Mouse (Mus musculus) midbrain, embryonic 13.5 days (tissue): ENCODE measurements around the gene Krt31. TPM values are rescaled to one million over a fixed set of nuclear protein-coding genes. Genes with fewer than 3 reads are reported as not detected.

Experiments used
- ATAC-seq: fragments of 200-750 bp; cut with Nextera tagmentation; 2 replicates; pipeline ENCODE4 v1.8.0; 2017; ENCODE audit warnings: mild to moderate bottlenecking, moderate TSS enrichment, moderate library complexity
- H3K27ac ChIP-seq: fragments of 300-500 bp; sonication (generic); 2 replicates; pipeline ENCODE4 v1.5.1; 2015; ENCODE audit warnings: inconsistent platforms, mild to moderate bottlenecking, moderate library complexity
- H3K27me3 ChIP-seq: fragments of 300-500 bp; sonication (generic); 2 replicates; pipeline ENCODE4 v1.6.1; 2015; ENCODE audit warnings: mild to moderate bottlenecking, inconsistent platforms
- H3K36me3 ChIP-seq: fragments of 300-500 bp; sonication (generic); 2 replicates; pipeline ENCODE4 v1.6.1; 2015; ENCODE audit warnings: mild to moderate bottlenecking, inconsistent platforms
- H3K4me1 ChIP-seq: fragments of 300-500 bp; sonication (generic); replicated peaks from 2 replicates; pipeline ENCODE4 v1.6.1; 2015; ENCODE audit warnings: inconsistent platforms
- H3K4me2 ChIP-seq: fragments of 300-500 bp; sonication (generic); replicated peaks from 2 replicates; pipeline ENCODE4 v1.6.1; 2015; ENCODE audit warnings: moderate library complexity, mild to moderate bottlenecking, inconsistent platforms
- H3K4me3 ChIP-seq: fragments of 300-500 bp; sonication (generic); replicated peaks from 2 replicates; pipeline ENCODE4 v1.5.1; 2015; ENCODE audit warnings: mild to moderate bottlenecking, inconsistent platforms
- H3K9ac ChIP-seq: fragments of 300-500 bp; sonication (generic); replicated peaks from 2 replicates; pipeline ENCODE4 v1.6.1; 2015; ENCODE audit warnings: mild to moderate bottlenecking, inconsistent platforms
- H3K9me3 ChIP-seq: fragments of 300-500 bp; sonication (generic); 2 replicates; pipeline ENCODE4 v1.6.1; 2016; ENCODE audit warnings: mild to moderate bottlenecking, inconsistent platforms
- WGBS: fragments of 180-500 bp; shearing (Covaris S2); methylation state at CpG from one replicate; pipeline ENCODE4 v1.1.7; 2015; 5-methylcytosine and 5-hydroxymethylcytosine counted together
- polyA plus RNA-seq: library from polyadenylated mRNA; unstranded; fragments of >200 nt; fragmentation: Nextera tagmentation; extraction: Ambion mirVana; gene quantifications from 2 replicates; pipeline ENCODE4 v1.2.1, GENCODE M21; 2015

The Krt31 gene
- polyA plus RNA-seq, 1 experiment from 2014 or later, result not detected

DNA sequence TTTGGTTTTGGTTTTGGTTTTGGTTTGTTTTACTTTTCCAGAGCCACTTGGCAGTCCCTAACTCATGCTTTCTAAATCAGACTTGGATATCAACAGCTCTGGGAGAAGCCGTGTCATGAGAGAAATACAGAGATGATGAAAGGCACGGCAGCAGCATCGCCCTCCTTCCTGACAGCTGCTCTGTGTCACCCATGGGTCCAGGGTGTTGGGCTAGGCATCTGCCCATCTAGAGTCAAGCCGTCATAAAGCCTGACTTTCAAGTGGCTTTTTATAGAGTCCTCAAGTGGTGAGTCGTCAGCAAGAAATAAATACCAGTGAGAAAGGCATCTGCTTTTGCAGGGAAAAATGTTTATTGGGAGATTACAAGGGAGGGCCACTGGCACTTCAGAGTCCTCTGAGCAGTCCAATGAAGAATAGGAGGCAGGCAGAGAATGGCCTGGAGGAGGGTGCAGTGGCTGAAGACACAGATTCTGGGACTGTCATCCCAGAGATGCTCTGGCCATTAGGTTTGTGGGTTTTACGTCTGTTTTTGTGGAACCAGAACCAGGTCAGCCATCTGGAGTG is 4.0 kb downstream of the Krt31 start:
- Histone ChIP-seq H3K4me1 (no peaks in the 10 kb centered on the region), H3K27me3 (no peaks in the 10 kb centered on the region), H3K4me3 (no peak overlapping the region), H3K9ac (no peak overlapping the region), H3K4me2 (no peak overlapping the region), H3K36me3 (no peaks in the 10 kb centered on the region), H3K9me3 (no peaks in the 10 kb centered on the region), H3K27ac (no peak overlapping the region)
- 90% methylated on average over 6 of the region's 6 CpGs for WGBS
- no peak for ATAC-seq

DNA sequence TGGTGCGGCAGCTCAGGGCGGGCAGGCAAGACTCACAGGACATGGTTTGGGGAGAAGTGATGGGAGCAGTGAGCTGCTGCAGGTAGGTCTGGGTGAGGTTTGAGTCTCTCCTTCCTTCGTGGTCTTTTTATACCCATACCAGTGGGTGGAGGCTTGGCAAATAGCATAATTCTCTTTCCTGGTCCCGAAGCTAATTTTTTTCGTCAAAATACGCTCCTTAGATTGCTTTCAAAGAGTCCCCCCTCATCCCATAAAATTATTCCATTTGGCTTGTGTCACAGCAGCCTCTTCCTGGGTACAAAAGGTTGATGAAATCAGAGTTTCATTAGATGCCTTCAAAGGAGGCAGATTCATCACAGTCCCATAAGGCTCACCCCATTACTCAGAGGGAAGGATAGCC is 8.9 kb downstream of the Krt31 start, which contains the start of gene Krt34:
TSS of gene Krt34 (minus strand) at position 101 of the 400 bp plus-strand sequence.
- 90% methylated on average over 6 of the region's 6 CpGs for WGBS
- Histone ChIP-seq H3K4me1 (no peaks in the 10 kb centered on the region), H3K9me3 (no peaks in the 10 kb centered on the region), H3K27me3 (no peaks in the 10 kb centered on the region), H3K27ac (no peak within 1 kb of the TSS), H3K36me3 (no peaks in the 10 kb centered on the region), H3K4me3 (no peak within 1 kb of the TSS), H3K9ac (no peak within 1 kb of the TSS), H3K4me2 (no peak within 1 kb of the TSS)
- no peak for ATAC-seq

DNA sequence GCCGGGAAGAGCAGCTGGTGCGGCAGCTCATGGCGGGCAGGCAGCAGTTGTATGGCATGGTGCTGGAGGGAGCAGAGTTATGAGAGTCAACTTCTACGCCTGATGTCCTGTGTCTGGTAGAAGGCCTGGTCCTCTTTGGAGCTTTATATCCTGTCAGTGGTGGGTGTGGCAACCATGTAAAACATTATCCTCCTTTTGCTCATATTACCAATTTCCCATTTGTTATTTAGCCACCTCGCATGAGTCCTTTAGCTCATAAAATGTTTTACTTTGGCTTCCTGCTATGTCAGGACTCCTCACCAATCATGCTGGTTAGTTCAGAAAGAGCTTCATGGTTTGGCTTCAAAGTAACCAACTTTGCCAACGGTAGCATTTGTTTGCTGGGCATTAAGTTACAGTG is 20.6 kb downstream of the Krt31 start, which contains the start of gene Krt33b:
TSS of gene Krt33b (minus strand) at position 101 of the 400 bp plus-strand sequence.
- no peaks in the 10 kb centered on the region for H3K27me3 ChIP-seq
- H3K9ac ChIP-seq, result no peak within 1 kb of the TSS
- no peaks in the 10 kb centered on the region for H3K36me3 ChIP-seq
- no peak within 1 kb of the TSS for H3K27ac ChIP-seq
- WGBS, result 83% methylated on average over 6 of the region's 6 CpGs
- no peaks in the 10 kb centered on the region for H3K9me3 ChIP-seq
- H3K4me2 ChIP-seq, result no peak within 1 kb of the TSS
- no peak for ATAC-seq
- H3K4me3 ChIP-seq, result no peak within 1 kb of the TSS
- H3K4me1 ChIP-seq, result 0 out of 2 replicates have a peak, but pooled peaks cover 3% of the 10 kb centered on the region

DNA sequence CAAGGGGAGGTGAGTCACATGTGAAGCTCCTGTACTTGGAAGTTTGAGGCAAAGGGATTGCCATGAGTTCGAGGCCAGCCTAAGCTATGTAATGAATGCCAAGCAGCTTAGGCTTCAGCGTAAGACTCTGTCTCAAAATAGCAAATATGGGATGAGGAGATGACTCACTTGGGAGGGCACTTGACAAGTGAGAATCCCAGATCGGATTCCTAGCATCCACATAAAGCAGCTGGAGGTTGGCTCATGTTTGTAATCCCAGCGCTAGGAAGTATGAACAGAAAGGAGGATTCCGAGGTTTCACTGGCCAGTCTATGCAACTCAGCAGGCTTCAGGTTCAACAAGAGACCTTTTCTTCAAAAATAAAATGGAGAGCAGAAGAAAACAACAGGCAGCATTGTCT is 28.9 kb downstream of the Krt31 start:
- WGBS, result 82% methylated on average over 5 of the region's 5 CpGs
- Histone ChIP-seq H3K36me3 (no peaks in the 10 kb centered on the region), H3K9ac (no peak overlapping the region), H3K27ac (no peak overlapping the region), H3K27me3 (no peaks in the 10 kb centered on the region), H3K4me2 (no peak overlapping the region), H3K4me3 (no peak overlapping the region), H3K9me3 (no peaks in the 10 kb centered on the region), H3K4me1 (0 out of 2 replicates have a peak, but pooled peaks cover 3% of the 10 kb centered on the region)
- no peak for ATAC-seq

DNA sequence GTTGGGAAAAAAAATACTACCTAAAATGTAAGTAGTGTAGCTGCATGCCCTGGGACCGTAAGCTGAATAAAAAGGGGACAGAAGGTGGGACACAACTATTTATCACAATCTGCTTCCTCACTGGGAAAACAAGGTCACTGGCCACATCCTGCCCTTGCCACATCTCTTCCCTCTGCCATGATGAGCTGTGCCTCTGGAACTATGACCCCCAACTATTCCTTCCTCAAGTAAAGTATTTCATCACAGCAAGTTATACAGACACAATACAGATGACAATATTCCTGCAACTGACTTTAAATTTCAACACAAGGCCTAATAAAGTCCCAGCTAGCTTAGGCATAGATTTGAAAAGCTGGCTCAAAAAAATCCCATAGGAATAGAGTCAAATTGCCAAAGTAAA is 30.9 kb downstream of the Krt31 start:
- no peak overlapping the region for H3K9ac ChIP-seq
- H3K4me2 ChIP-seq, result no peak overlapping the region
- H3K27me3 ChIP-seq, result no peaks in the 10 kb centered on the region
- H3K27ac ChIP-seq, result no peak overlapping the region
- no peaks in the 10 kb centered on the region for H3K36me3 ChIP-seq
- no peaks in the 10 kb centered on the region for H3K4me1 ChIP-seq
- WGBS, result 100% methylated on average over 1 of the region's 1 CpGs
- no peak for ATAC-seq
- H3K9me3 ChIP-seq, result no peaks in the 10 kb centered on the region
- H3K4me3 ChIP-seq, result no peak overlapping the region

DNA sequence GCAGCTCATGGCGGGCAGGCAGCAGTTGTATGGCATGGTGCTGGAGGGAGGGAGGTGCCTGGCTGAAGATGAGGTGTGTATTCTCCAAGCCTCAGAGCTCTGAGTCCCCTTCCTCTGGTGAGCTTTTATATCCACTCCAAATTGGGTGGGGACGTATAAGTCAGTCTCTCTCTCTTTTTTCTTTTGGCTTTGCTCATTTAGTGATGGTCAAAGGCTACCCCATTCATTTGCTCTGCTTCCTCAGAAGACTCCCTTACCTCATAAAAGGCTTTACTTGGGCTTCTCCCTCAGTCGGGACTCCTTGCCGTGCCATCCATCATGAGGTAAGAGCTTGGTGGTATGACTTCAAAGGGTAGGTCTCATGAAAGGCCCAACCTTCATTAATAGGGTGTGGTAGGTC is 34.2 kb downstream of the Krt31 start, which contains the start of gene Krt33a:
TSS of gene Krt33a (minus strand) at position 101 of the 400 bp plus-strand sequence.
- no peaks in the 10 kb centered on the region for H3K9me3 ChIP-seq
- H3K27me3 ChIP-seq, result no peaks in the 10 kb centered on the region
- WGBS, result 87% methylated on average over 4 of the region's 4 CpGs
- no peak within 1 kb of the TSS for H3K9ac ChIP-seq
- ATAC-seq, result no peak
- no peak within 1 kb of the TSS for H3K4me3 ChIP-seq
- no peak within 1 kb of the TSS for H3K27ac ChIP-seq
- H3K4me1 ChIP-seq, result no peaks in the 10 kb centered on the region
- no peak within 1 kb of the TSS for H3K4me2 ChIP-seq
- no peaks in the 10 kb centered on the region for H3K36me3 ChIP-seq

DNA sequence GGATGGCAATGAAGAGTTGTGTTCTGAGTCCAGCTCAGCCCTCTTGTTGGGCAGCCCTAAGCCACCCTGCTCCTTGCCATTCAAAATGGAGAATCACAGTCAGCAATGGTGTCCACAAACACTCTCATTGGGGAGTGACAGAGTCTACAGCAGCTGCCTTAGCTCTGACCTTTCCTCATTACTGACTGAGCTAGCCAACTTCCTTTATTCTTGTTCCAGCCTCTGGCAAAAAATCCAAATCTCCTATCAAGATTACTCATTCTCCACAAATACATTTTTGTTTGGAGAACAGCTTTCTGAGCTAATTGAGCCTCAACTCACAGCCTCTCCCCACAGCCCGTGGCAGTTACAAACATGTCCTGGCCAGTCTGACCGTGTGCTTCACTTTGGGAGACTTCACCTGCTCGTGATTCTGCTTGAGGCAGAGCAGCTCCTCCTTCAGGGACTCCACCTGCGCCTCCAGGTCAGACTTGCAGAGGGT is 36.6 kb downstream of the Krt31 start:
- 81% methylated on average over 4 of the region's 4 CpGs for WGBS
- no peak overlapping the region for H3K4me2 ChIP-seq
- H3K27ac ChIP-seq, result no peak overlapping the region
- no peaks in the 10 kb centered on the region for H3K9me3 ChIP-seq
- no peak for ATAC-seq
- no peaks in the 10 kb centered on the region for H3K4me1 ChIP-seq
- no peak overlapping the region for H3K9ac ChIP-seq
- no peak overlapping the region for H3K4me3 ChIP-seq
- H3K27me3 ChIP-seq, result no peaks in the 10 kb centered on the region
- no peaks in the 10 kb centered on the region for H3K36me3 ChIP-seq

DNA sequence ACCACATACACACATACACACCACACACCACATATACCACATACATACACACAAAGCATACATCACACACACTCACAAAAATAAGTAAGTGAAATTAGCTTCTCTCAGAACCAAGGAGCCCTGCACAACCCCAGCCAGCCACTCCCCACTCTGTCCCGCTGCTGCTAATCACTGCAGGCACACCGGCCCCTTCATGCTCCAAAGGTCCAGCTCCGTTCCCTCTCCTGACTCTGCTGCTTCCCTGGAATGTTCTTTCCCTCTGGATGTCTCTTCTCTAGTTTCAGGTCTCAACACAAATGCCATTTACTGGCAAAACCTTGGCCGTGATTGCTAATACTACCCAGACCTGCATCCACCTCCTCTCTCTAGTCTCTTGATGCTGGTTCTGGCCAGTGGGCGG is 39.7 kb downstream of the Krt31 start:
- Histone ChIP-seq H3K9ac (no peak overlapping the region), H3K4me1 (no peaks in the 10 kb centered on the region), H3K36me3 (no peaks in the 10 kb centered on the region), H3K27me3 (no peaks in the 10 kb centered on the region), H3K27ac (no peak overlapping the region), H3K4me3 (no peak overlapping the region), H3K9me3 (no peaks in the 10 kb centered on the region), H3K4me2 (no peak overlapping the region)
- ATAC-seq, result no peak
- WGBS, result 85% methylated on average over 5 of the region's 5 CpGs

DNA sequence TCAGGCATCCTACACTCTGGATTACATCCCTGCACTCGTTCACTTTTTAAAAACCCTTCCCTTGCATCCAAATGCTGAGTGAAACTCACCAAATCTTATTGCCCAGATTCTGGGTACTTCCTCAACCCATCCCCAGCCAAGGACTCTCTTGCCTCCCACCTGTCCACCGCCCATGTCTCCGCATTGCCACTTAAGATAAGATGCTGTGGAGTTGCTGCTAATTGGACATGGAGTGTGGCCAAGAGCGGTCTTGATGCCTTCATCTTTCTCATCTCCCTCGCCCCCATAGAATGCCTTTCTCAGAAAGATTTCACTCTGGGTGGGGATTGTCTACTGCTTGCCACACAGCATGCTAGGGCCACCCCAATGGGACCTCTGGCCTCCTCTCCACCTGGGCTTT is 42.0 kb downstream of the Krt31 start:
- no peak overlapping the region for H3K4me3 ChIP-seq
- no peaks in the 10 kb centered on the region for H3K36me3 ChIP-seq
- H3K4me1 ChIP-seq, result no peaks in the 10 kb centered on the region
- no peaks in the 10 kb centered on the region for H3K27me3 ChIP-seq
- WGBS, result 84% methylated on average over 5 of the region's 5 CpGs
- no peaks in the 10 kb centered on the region for H3K9me3 ChIP-seq
- no peak overlapping the region for H3K9ac ChIP-seq
- H3K27ac ChIP-seq, result no peak overlapping the region
- H3K4me2 ChIP-seq, result no peak overlapping the region
- ATAC-seq, result no peak

DNA sequence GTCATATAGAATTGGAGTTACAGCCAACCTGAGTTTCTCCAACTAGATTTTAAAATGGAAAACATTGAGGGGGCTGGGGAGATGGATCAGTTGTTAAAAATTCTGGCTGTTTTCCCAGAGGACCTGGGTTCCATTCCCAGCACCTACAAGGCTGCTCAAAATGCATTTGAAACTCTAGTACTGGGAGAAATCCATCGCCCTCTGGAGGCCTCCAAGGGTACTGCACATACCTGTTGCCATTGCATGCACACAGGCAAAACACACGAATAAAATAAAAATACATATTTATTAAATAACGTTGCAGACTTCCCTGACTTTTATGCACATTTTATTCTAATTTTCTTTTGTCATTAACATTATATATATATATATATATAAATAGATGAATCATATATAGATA is 43.7 kb downstream of the Krt31 start:
- H3K27me3 ChIP-seq, result no peaks in the 10 kb centered on the region
- H3K9ac ChIP-seq, result no peak overlapping the region
- ATAC-seq, result no peak
- no peak overlapping the region for H3K4me2 ChIP-seq
- H3K36me3 ChIP-seq, result no peaks in the 10 kb centered on the region
- H3K27ac ChIP-seq, result no peak overlapping the region
- WGBS, result 53% methylated on average over 3 of the region's 3 CpGs
- H3K4me3 ChIP-seq, result no peak overlapping the region
- H3K9me3 ChIP-seq, result no peaks in the 10 kb centered on the region
- no peaks in the 10 kb centered on the region for H3K4me1 ChIP-seq

DNA sequence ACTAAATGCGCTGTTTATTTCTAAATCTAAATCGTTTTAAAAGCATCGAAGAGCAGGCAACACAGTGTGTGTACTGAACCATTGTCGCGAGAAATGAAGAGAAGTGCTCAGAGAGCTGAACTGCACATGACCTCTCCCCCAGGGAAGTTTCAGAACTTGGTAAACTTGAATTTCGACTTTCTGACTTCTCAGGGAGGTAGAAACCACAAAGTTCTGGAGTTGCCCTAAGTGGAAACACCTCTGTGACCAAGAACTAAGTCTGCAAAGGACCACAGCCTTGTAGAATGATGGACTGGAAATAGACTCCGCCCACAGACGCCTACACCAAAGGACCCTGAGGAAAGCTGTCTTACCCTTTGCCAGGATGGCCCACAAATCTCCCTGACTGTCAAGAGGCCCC is 44.4 kb downstream of the Krt31 start:
- no peak for ATAC-seq
- Histone ChIP-seq H3K4me3 (no peak overlapping the region), H3K27ac (no peak overlapping the region), H3K36me3 (no peaks in the 10 kb centered on the region), H3K4me2 (no peak overlapping the region), H3K4me1 (no peaks in the 10 kb centered on the region), H3K9me3 (no peaks in the 10 kb centered on the region), H3K9ac (no peak overlapping the region), H3K27me3 (no peaks in the 10 kb centered on the region)
- WGBS, result 92% methylated on average over 8 of the region's 8 CpGs

DNA sequence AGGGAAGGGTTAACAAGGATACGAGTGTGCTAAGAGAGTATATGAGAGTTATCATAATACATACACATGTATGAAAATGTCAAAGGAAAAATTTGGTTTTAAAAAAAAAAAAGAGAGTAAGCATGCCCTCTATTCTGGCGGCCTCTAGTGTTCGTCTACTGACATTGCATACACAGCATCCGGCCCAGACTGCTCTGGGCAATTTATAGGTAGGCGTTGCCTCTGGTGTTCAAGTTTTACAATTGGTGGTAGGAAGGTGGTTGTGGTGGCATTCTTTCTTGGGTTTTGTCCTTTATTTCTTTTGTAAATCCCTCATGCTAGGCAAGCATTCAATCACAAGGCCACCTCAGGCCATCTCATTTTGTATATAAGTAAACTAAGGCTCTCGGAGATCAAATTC is 45.5 kb downstream of the Krt31 start:
- H3K4me1 ChIP-seq, result no peaks in the 10 kb centered on the region
- 30% methylated on average over 6 of the region's 6 CpGs for WGBS
- H3K9me3 ChIP-seq, result no peaks in the 10 kb centered on the region
- H3K27me3 ChIP-seq, result no peaks in the 10 kb centered on the region
- no peak overlapping the region for H3K27ac ChIP-seq
- no peak overlapping the region for H3K9ac ChIP-seq
- no peak overlapping the region for H3K4me2 ChIP-seq
- no peaks in the 10 kb centered on the region for H3K36me3 ChIP-seq
- no peak overlapping the region for H3K4me3 ChIP-seq
- no peak for ATAC-seq

DNA sequence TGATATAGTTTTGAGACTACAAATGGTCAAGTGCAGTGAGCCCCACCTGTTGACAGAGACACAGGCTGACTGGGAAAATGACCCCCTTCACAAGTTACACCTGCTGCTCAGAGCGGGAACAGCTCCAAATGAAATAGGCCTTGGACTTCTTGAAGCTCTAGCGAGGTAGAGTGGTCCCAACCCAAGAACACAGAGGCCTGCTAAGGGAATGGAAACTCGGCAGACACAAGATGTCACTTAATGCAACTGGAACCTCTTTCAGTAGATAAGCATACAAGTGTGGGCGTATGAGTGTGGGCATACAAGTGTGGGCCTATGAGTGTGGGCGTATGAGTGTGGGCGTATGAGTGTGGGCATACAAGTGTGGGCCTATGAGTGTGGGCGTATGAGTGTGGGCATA is 51.3 kb downstream of the Krt31 start:
- Histone ChIP-seq H3K27me3 (no peaks in the 10 kb centered on the region), H3K27ac (no peak overlapping the region)
- 91% methylated on average over 7 of the region's 7 CpGs for WGBS

More for the DNA sequence above, 51.3 kb downstream of the Krt31 start:
- no peak overlapping the region for H3K4me2 ChIP-seq
- no peaks in the 10 kb centered on the region for H3K36me3 ChIP-seq
- H3K4me3 ChIP-seq, result no peak overlapping the region
- H3K4me1 ChIP-seq, result no peaks in the 10 kb centered on the region
- no peaks in the 10 kb centered on the region for H3K9me3 ChIP-seq
- H3K9ac ChIP-seq, result no peak overlapping the region
- no peak for ATAC-seq
